Mouse (Mus musculus): ENCODE results near the gene Asah2. TPM values are rescaled to one million over a fixed set of nuclear protein-coding genes. Genes with fewer than 3 reads are reported as not detected.

Gene Asah2
- total and polyA plus RNA-seq, 2 experiments from 2014 or later = 2.1 to 17.6 TPM

DNA sequence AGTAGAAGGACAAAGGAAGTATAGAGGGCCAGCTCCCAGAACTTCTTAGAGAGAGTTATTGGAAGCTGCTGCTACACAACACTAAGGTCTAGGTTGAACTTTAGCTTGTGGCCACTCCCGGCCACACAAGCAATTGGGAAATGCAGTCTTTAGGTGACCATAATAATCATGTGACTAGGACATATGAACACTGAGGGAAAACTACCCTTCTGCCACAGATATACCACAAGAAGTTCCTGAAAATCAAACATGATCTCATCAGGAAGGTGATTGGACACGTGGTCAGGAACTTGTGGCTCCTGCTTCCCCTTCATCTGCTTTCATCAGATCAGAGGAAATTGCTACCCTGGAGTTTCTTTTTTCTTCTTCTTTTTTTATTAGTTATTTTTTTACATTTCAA lies 151.7 kb downstream of the Asah2 start:
- Histone ChIP-seq H3K4me3 (ENCODE audit: low read depth, low read length) (no peak overlapping the region), H3K4me1 (ENCODE audit: control insufficient read depth, insufficient read depth) (no peaks in the 10 kb centered on the region), H3K9me3 (replicated peaks; ENCODE audit: control insufficient read depth, low read length) (no peaks in the 10 kb centered on the region), H3K9ac (replicated peaks; ENCODE audit: low read depth, low read length) (no peak overlapping the region), H3K27me3 (ENCODE audit: control insufficient read depth, insufficient read depth, low read length) (no peaks in the 10 kb centered on the region), H3K4me2 (ENCODE audit: low read depth, low read length) (no peak overlapping the region), H3K36me3 (replicated peaks; ENCODE audit: control insufficient read depth, insufficient read depth, low read length) (no peaks in the 10 kb centered on the region), H3K27ac (ENCODE audit: low read depth) (no peak overlapping the region)
- DNase-seq (ENCODE audit: low spot score) = no peak
- TF ChIP-seq CTCF (IDR thresholded peaks at IDR 0.05; ENCODE audit: low read depth) = no peak
- TF ChIP-seq EP300 (IDR thresholded peaks at IDR 0.05; ENCODE audit: low read depth) = no peak
- ATAC-seq (ENCODE audit: insufficient read depth, low read depth) = no peak
- 59% methylated on average over 2 of the region's 2 CpGs for WGBS

DNA sequence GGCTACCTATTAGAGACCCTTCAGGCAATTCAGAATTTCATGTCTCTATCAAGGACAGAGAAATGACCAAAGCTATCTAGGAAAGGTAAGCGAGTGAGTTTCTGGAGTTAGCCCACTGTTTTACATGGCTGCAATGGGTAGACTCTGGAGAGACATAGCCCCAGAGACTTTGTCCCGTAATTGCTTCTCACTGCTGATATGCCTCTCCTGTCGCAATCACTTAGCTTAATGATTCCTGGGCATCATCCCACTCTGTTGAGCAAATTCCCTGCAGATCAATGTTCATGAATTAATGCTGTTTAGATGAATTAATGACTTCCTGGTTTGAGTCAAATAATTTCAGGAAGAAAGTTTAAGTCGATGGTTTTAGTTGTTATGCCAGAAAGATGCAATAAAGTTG lies 153.3 kb downstream of the Asah2 start:
- ATAC-seq (ENCODE audit: insufficient read depth, low read depth) = no peak

DNA sequence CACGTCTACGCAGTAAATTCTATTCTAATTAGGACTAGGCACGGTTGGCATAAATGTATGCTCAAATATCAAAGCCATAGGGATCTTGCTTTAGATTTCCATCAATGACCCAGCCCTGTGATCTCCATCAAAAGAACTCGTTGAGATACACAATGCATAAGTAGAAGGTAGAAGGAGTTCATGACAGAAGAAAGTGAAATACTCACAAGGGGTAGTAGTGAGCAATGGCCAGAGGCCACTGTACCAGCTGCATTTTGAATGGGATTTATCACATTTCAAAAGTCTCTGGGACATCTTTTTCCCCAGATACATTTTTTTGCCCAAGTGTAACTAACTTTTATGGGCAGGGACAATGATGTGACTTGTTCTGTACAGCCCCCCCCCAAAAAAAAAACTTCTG lies 153.7 kb downstream of the Asah2 start:
- no peak overlapping the region for H3K4me3 ChIP-seq (ENCODE audit: low read depth, low read length)
- H3K4me2 ChIP-seq (ENCODE audit: low read depth, low read length) = no peak overlapping the region
- no peaks in the 10 kb centered on the region for H3K36me3 ChIP-seq (replicated peaks; ENCODE audit: control insufficient read depth, insufficient read depth, low read length)
- ATAC-seq (ENCODE audit: insufficient read depth, low read depth) (no peak), DNase-seq (ENCODE audit: low spot score) (no peak)
- no peaks in the 10 kb centered on the region for H3K4me1 ChIP-seq (ENCODE audit: control insufficient read depth, insufficient read depth)
- WGBS = 79% methylated on average over 4 of the region's 4 CpGs
- H3K9me3 ChIP-seq (replicated peaks; ENCODE audit: control insufficient read depth, low read length) = no peaks in the 10 kb centered on the region
- no peak overlapping the region for H3K9ac ChIP-seq (replicated peaks; ENCODE audit: low read depth, low read length)
- H3K27ac ChIP-seq (ENCODE audit: low read depth) = no peak overlapping the region
- no peak for TF ChIP-seq EP300 (IDR thresholded peaks at IDR 0.05; ENCODE audit: low read depth)
- TF ChIP-seq CTCF (IDR thresholded peaks at IDR 0.05; ENCODE audit: low read depth) = no peak
- no peaks in the 10 kb centered on the region for H3K27me3 ChIP-seq (ENCODE audit: control insufficient read depth, insufficient read depth, low read length)

More for the DNA sequence above, 153.3 kb downstream of the Asah2 start:
- Histone ChIP-seq H3K9ac (replicated peaks; ENCODE audit: low read depth, low read length) (no peak overlapping the region), H3K4me2 (ENCODE audit: low read depth, low read length) (no peak overlapping the region), H3K9me3 (replicated peaks; ENCODE audit: control insufficient read depth, low read length) (no peaks in the 10 kb centered on the region), H3K27ac (ENCODE audit: low read depth) (no peak overlapping the region), H3K4me1 (ENCODE audit: control insufficient read depth, insufficient read depth) (no peaks in the 10 kb centered on the region), H3K4me3 (ENCODE audit: low read depth, low read length) (no peak overlapping the region), H3K27me3 (ENCODE audit: control insufficient read depth, insufficient read depth, low read length) (no peaks in the 10 kb centered on the region), H3K36me3 (replicated peaks; ENCODE audit: control insufficient read depth, insufficient read depth, low read length) (no peaks in the 10 kb centered on the region)
- no peak for DNase-seq (ENCODE audit: low spot score)
- WGBS = 81% methylated on average over 4 of the region's 4 CpGs
- TF ChIP-seq EP300 (IDR thresholded peaks at IDR 0.05; ENCODE audit: low read depth) = no peak
- no peak for TF ChIP-seq CTCF (IDR thresholded peaks at IDR 0.05; ENCODE audit: low read depth)

DNA sequence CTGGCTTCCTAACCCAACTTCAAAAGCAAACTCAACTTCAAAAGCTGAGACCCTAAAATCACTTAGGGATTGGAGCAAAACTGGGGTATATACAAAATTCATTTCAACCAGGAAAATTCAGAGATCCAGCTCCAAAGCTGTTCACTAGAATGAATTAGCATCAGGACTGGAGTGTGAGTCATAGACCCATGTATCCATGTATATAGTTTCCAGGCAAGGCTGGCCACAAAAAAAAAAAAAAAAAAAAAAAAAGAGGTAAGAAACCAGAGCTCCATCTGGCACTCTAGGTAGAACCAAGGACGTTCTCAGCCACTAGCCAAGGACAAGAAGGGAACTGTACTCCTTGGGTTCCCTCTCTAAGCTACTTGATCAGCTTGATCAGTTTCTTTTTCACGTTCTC lies 154.2 kb downstream of the Asah2 start:
- Histone ChIP-seq H3K27me3 (ENCODE audit: control insufficient read depth, insufficient read depth, low read length) (no peaks in the 10 kb centered on the region), H3K27ac (ENCODE audit: low read depth) (no peak overlapping the region), H3K9ac (replicated peaks; ENCODE audit: low read depth, low read length) (no peak overlapping the region), H3K4me2 (ENCODE audit: low read depth, low read length) (no peak overlapping the region), H3K4me1 (ENCODE audit: control insufficient read depth, insufficient read depth) (no peaks in the 10 kb centered on the region), H3K36me3 (replicated peaks; ENCODE audit: control insufficient read depth, insufficient read depth, low read length) (no peaks in the 10 kb centered on the region), H3K4me3 (ENCODE audit: low read depth, low read length) (no peak overlapping the region), H3K9me3 (replicated peaks; ENCODE audit: control insufficient read depth, low read length) (no peaks in the 10 kb centered on the region)
- TF ChIP-seq EP300 (IDR thresholded peaks at IDR 0.05; ENCODE audit: low read depth) = no peak
- TF ChIP-seq CTCF (IDR thresholded peaks at IDR 0.05; ENCODE audit: low read depth) = no peak
- DNase-seq (ENCODE audit: low spot score) (no peak), ATAC-seq (ENCODE audit: insufficient read depth, low read depth) (no peak)
- WGBS = 76% methylated on average over 2 of the region's 2 CpGs

DNA sequence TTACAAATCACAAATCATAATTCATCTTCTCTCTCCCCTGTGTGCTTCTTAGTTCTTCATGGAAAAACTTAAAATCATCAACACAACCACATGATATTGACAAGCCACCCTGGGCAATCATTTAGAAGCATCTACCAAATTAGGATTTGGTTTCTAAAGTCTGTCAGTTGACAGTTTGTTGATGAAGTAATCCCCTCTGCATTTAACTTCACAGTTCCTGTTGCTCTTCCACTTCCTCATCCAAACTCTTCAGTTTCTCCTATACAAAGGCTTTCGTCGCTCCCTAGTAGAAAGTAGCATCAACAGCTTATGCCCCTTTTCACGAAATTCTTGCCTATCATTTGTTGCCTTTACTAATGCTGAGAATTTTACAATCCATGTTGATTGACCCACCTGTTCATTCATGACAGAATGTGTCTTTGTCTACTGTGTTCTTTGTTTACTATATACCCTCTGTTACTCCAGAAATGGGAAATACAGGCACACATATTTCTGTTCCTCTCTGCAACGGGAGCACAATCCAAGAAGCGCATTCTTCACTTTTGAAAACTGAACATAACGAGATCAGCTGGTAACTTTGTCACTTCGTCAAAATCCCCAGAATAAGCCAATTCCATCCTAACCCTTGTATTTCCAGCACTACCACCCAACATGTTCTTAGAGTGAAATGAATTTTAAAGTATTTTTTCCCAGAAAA lies 157.1 kb downstream of the Asah2 start:
- no peaks in the 10 kb centered on the region for H3K9me3 ChIP-seq (replicated peaks; ENCODE audit: control insufficient read depth, low read length)
- no peak overlapping the region for H3K27ac ChIP-seq (ENCODE audit: low read depth)
- H3K4me3 ChIP-seq (ENCODE audit: low read depth, low read length) = no peak overlapping the region
- no peaks in the 10 kb centered on the region for H3K4me1 ChIP-seq (ENCODE audit: control insufficient read depth, insufficient read depth)
- no peak for ATAC-seq (ENCODE audit: insufficient read depth, low read depth)
- H3K4me2 ChIP-seq (ENCODE audit: low read depth, low read length) = no peak overlapping the region
- TF ChIP-seq EP300 (IDR thresholded peaks at IDR 0.05; ENCODE audit: low read depth) (no peak), CTCF (IDR thresholded peaks at IDR 0.05; ENCODE audit: low read depth) (no peak)
- no peak for DNase-seq (ENCODE audit: low spot score)
- no peaks in the 10 kb centered on the region for H3K36me3 ChIP-seq (replicated peaks; ENCODE audit: control insufficient read depth, insufficient read depth, low read length)
- no peaks in the 10 kb centered on the region for H3K27me3 ChIP-seq (ENCODE audit: control insufficient read depth, insufficient read depth, low read length)
- WGBS = 71% methylated on average over 7 of the region's 7 CpGs
- no peak overlapping the region for H3K9ac ChIP-seq (replicated peaks; ENCODE audit: low read depth, low read length)

Other genes starting within 250 kb of the Asah2 start
- 2.8 TPM in 1 of 2 replicates, not detected in the other for gene A1cf, start 239.4 kb downstream of the Asah2 start, total RNA-seq (2014; rRNA removed; ENCODE audit: low replicate concordance)
- gene A1cf, start 239.4 kb downstream of the Asah2 start, polyA plus RNA-seq (2015; fragmentation: Nextera tagmentation; extraction: Ambion mirVana) = not detected in 2 replicates

Measured in heart, postnatal 0 days (tissue).